Mouse (Mus musculus) ES-Bruce4 (cell line): Measurements from ENCODE around the gene Spa17.

ENCODE experiments used
- CTCF ChIP-seq: IDR thresholded peaks from one replicate; pipeline ENCODE4 v1.8.1; 2011; ENCODE audit warnings: low read depth, low read length
- EP300 ChIP-seq: IDR thresholded peaks from 2 replicates; pipeline ENCODE4 v1.6.1; 2011; ENCODE audit warnings: low read depth, low read length; ENCODE audit not compliant: insufficient read depth
- POLR2A ChIP-seq: IDR thresholded peaks from one replicate; pipeline ENCODE4 v1.8.1; 2011; ENCODE audit warnings: low read length; ENCODE audit not compliant: insufficient read depth

GRCm38 (mm10) chr9:37632305-37632704 lies 18.8 kb upstream of the Spa17 start:
- no peak for TF ChIP-seq CTCF
- no peak for TF ChIP-seq POLR2A
- TF ChIP-seq EP300: no peak
